Mouse (Mus musculus) ES-Bruce4 (cell line): ENCODE measurements around the gene Ift46.

Experiments
- CTCF ChIP-seq: IDR thresholded peaks from one replicate; pipeline ENCODE4 v1.8.1; 2011; ENCODE audit warnings: low read depth, low read length
- EP300 ChIP-seq: IDR thresholded peaks from 2 replicates; pipeline ENCODE4 v1.6.1; 2011; ENCODE audit warnings: low read depth, low read length; ENCODE audit not compliant: insufficient read depth

GRCm38 (mm10) chr9:44805536-44805935 lies 37.8 kb downstream of the Ift46 start:
- no peak for TF ChIP-seq CTCF
- no peak for TF ChIP-seq EP300
